Mouse (Mus musculus) gastrocnemius, postnatal 36 days (tissue): ENCODE results near the gene C2cd4c. TPM values are rescaled to one million over a fixed set of nuclear protein-coding genes. Genes with fewer than 3 reads are reported as not detected.

Experiments used
- DNase-seq, 2 experiments: peaks; one replicate each; pipeline ENCODE4 v3.0.0; 2022
- intact Hi-C: fragments of 180-260 bp; cut with DNase I; formaldehyde crosslinking; loops from one replicate; pipeline ENCODE4 v1.15.1; 2025
- long read RNA-seq, 2 experiments: library from polyadenylated mRNA; stranded (forward); transcript quantifications; one replicate each; pipeline ENCODE4 v2.0.0; 2021
- total RNA-seq, 2 experiments: library from RNA; stranded (reverse); gene quantifications; 2 replicates each; pipeline ENCODE4 v1.2.3; 2021

C2cd4c gene
- total RNA-seq, result under 1 TPM; 0.10 to 0.25 TPM
- long read RNA-seq, experiment 1, result 0 reads
- long read RNA-seq, experiment 2, result 0 reads

GRCm38 (mm10) chr10:79613578-79614304, at the start of gene C2cd4c:
Gene C2cd4c (minus strand): TSS chr10:79614025.
- peak in 1 of 2 experiments; percentile 37 for DNase-seq
- intact Hi-C loops, result no loop called here

- intact Hi-C loops, result no loop called here
Observed at GRCm38 (mm10) chr10:79661861-79662260, 48.0 kb upstream of the C2cd4c start.

GRCm38 (mm10) chr10:79660298-79660697, 46.5 kb upstream of the C2cd4c start:
- no peak for DNase-seq
- intact Hi-C loops, result no loop called here

More at GRCm38 (mm10) chr10:79661861-79662260, 48.0 kb upstream of the C2cd4c start:
- no peak for DNase-seq

- intact Hi-C loops, result no loop called here
- no peak for DNase-seq
Observed at GRCm38 (mm10) chr10:79658829-79659228, 45.0 kb upstream of the C2cd4c start.

GRCm38 (mm10) chr10:79654946-79655395, 41.1 kb upstream of the C2cd4c start:
- DNase-seq, result no peak
- intact Hi-C loops, result no loop called here

- intact Hi-C loops, result no loop called here
Observed at GRCm38 (mm10) chr10:79652789-79653188, 39.0 kb upstream of the C2cd4c start.

GRCm38 (mm10) chr10:79649070-79649751, 35.4 kb upstream of the C2cd4c start:
- DNase-seq, result peak; percentile 51 to 77

More at GRCm38 (mm10) chr10:79652789-79653188, 39.0 kb upstream of the C2cd4c start:
- peak; percentile 34 to 45 for DNase-seq

GRCm38 (mm10) chr10:79645711-79646110, 31.9 kb upstream of the C2cd4c start, which contains the start of gene Odf3l2:
Gene Odf3l2 (minus strand): TSS chr10:79645738.
- intact Hi-C loops, result no loop called here
- peak; percentile 53 to 72 for DNase-seq

More at GRCm38 (mm10) chr10:79649070-79649751, 35.4 kb upstream of the C2cd4c start:
- intact Hi-C loops, result loop anchor here (2.0 kb wide), 1 partner anchor 50 kb away; no protein-coding TSS in a partner anchor

GRCm38 (mm10) chr10:79638486-79639204, 24.8 kb upstream of the C2cd4c start:
- intact Hi-C loops, result no loop called here
- DNase-seq, result peak; percentile 48 to 67

- DNase-seq, result peak in 1 of 2 experiments; percentile 32
- intact Hi-C loops, result no loop called here
Observed at GRCm38 (mm10) chr10:79637128-79638110, 23.6 kb upstream of the C2cd4c start, which contains the start of gene Shc2. Gene Shc2 (minus strand): TSS chr10:79637918.

- no peak for DNase-seq
- intact Hi-C loops, result no loop called here
Observed at GRCm38 (mm10) chr10:79636287-79636686, 22.5 kb upstream of the C2cd4c start.

- intact Hi-C loops, result no loop called here
- DNase-seq, result no peak
Observed at GRCm38 (mm10) chr10:79633006-79633777, 19.4 kb upstream of the C2cd4c start.

GRCm38 (mm10) chr10:79631432-79631831, 17.6 kb upstream of the C2cd4c start:
- intact Hi-C loops, result no loop called here
- no peak for DNase-seq

GRCm38 (mm10) chr10:79628377-79628776, 14.6 kb upstream of the C2cd4c start:
- no peak for DNase-seq
- intact Hi-C loops, result no loop called here

GRCm38 (mm10) chr10:79626156-79626555, 12.3 kb upstream of the C2cd4c start:
- intact Hi-C loops, result no loop called here
- DNase-seq, result no peak

- DNase-seq, result no peak
- intact Hi-C loops, result no loop called here
Observed at GRCm38 (mm10) chr10:79625398-79625797, 11.6 kb upstream of the C2cd4c start.

- no peak for DNase-seq
- intact Hi-C loops, result no loop called here
Observed at GRCm38 (mm10) chr10:79623950-79624349, 10.1 kb upstream of the C2cd4c start.

GRCm38 (mm10) chr10:79616376-79616775, 2.6 kb upstream of the C2cd4c start:
- DNase-seq, result no peak
- intact Hi-C loops, result no loop called here

GRCm38 (mm10) chr10:79615860-79616259, 2.0 kb upstream of the C2cd4c start:
- intact Hi-C loops, result no loop called here

More at GRCm38 (mm10) chr10:79615860-79616259, 2.0 kb upstream of the C2cd4c start:
- no peak for DNase-seq
